Mouse (Mus musculus): ENCODE results near the gene Sphkap. TPM values are rescaled to one million over a fixed set of nuclear protein-coding genes. Genes with fewer than 3 reads are reported as not detected.

The Sphkap gene
- total and polyA plus RNA-seq, 2 experiments, result not detected

DNA sequence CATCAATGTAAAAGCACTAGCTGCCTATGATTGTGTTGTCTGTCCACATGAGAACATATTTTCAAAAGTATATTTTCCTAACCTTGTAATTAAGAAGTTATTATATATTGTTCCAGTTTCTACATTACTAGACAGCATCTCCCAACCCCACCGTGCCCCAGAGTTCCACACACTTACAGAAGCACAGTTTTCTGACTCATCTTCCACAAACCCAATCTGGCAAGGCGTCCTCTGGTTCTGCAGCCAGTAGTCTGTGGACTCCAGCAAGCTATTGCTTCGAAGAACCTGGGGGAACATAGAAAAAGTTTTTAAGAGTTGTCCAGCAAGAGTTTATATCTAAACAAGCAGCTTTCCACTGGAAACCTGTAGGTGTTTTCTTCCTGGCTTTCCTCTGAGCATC, 68.6 kb downstream of the Sphkap start:
- no peaks in the 10 kb centered on the region for H3K4me1 ChIP-seq (ENCODE audit: control insufficient read depth, insufficient read depth, low read length)
- WGBS, result 80% methylated on average over 3 of the region's 3 CpGs
- no peaks in the 10 kb centered on the region for H3K27me3 ChIP-seq (ENCODE audit: control insufficient read depth, insufficient read depth, low read length)
- H3K4me3 ChIP-seq (ENCODE audit: insufficient read depth, low read depth, low read length), result no peak overlapping the region
- TF ChIP-seq POLR2A (IDR thresholded peaks at IDR 0.05; ENCODE audit: extremely low read depth, insufficient read depth, low read length) (no peak), CTCF (IDR thresholded peaks at IDR 0.05; ENCODE audit: low read depth, low read length) (no peak)
- no peak overlapping the region for H3K9ac ChIP-seq (ENCODE audit: low read depth, low read length)
- no peak for DNase-seq (ENCODE audit: extremely low read depth, low read depth, low spot score)
- no peak overlapping the region for H3K27ac ChIP-seq (replicated peaks; ENCODE audit: insufficient read depth, low read depth, low read length)
- no peaks in the 10 kb centered on the region for H3K36me3 ChIP-seq (ENCODE audit: control insufficient read depth, insufficient read depth, low read length)
- no peaks in the 10 kb centered on the region for H3K79me2 ChIP-seq (ENCODE audit: control insufficient read depth, insufficient read depth, low read length)

DNA sequence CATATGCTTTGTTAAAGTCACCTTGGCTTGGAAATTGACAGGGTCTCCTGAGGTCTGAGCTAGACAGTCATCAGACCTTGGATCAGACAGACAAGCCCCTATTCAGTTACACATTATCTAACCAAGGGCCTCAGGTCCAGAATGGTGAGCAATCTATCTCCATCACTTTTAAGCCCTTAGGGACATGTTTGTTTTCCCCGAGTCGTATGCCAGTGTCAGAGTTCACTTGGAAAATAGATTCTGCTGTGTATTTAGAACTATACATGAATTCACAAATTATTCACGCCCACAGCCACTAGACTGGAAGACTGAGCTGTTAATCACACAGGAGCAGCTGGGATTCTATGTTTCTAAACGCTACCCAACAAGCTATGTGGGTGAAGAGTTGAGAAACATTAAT, 91.1 kb downstream of the Sphkap start:
- TF ChIP-seq POLR2A (IDR thresholded peaks at IDR 0.05; ENCODE audit: extremely low read depth, insufficient read depth, low read length) (no peak), CTCF (IDR thresholded peaks at IDR 0.05; ENCODE audit: low read depth, low read length) (no peak)
- Histone ChIP-seq H3K36me3 (ENCODE audit: control insufficient read depth, insufficient read depth, low read length) (no peaks in the 10 kb centered on the region), H3K4me1 (ENCODE audit: control insufficient read depth, insufficient read depth, low read length) (no peaks in the 10 kb centered on the region), H3K27ac (replicated peaks; ENCODE audit: insufficient read depth, low read depth, low read length) (no peak overlapping the region), H3K79me2 (ENCODE audit: control insufficient read depth, insufficient read depth, low read length) (no peaks in the 10 kb centered on the region), H3K9ac (ENCODE audit: low read depth, low read length) (no peak overlapping the region), H3K27me3 (ENCODE audit: control insufficient read depth, insufficient read depth, low read length) (no peaks in the 10 kb centered on the region), H3K4me3 (ENCODE audit: insufficient read depth, low read depth, low read length) (no peak overlapping the region)
- no peak for DNase-seq (ENCODE audit: extremely low read depth, low read depth, low spot score)
- WGBS, result 36% methylated on average over 4 of the region's 4 CpGs

DNA sequence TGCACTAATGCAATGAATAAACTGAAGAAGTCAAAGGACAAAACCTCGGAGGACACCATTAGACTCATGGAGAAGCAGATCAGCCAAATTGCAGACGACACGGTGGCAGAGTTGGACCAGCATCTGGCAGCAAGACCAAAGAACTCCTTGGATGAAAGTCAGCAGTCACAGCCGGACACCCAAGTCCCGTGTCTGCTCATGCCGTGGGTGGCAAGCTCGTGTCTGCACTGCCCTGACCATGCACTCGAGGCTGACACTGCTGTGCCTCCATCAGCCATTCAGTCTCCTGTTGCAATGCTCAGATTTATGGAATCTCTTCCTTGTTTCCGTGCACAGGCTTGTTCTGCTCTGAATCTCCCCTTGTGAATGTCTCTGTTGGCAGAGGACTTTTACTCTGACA, 92.9 kb downstream of the Sphkap start:
- Histone ChIP-seq H3K36me3 (ENCODE audit: control insufficient read depth, insufficient read depth, low read length) (no peaks in the 10 kb centered on the region), H3K9ac (ENCODE audit: low read depth, low read length) (no peak overlapping the region), H3K4me1 (ENCODE audit: control insufficient read depth, insufficient read depth, low read length) (no peaks in the 10 kb centered on the region), H3K4me3 (ENCODE audit: insufficient read depth, low read depth, low read length) (no peak overlapping the region), H3K79me2 (ENCODE audit: control insufficient read depth, insufficient read depth, low read length) (no peaks in the 10 kb centered on the region), H3K27me3 (ENCODE audit: control insufficient read depth, insufficient read depth, low read length) (no peaks in the 10 kb centered on the region), H3K27ac (replicated peaks; ENCODE audit: insufficient read depth, low read depth, low read length) (no peak overlapping the region)
- TF ChIP-seq POLR2A (IDR thresholded peaks at IDR 0.05; ENCODE audit: extremely low read depth, insufficient read depth, low read length), result no peak
- TF ChIP-seq CTCF (IDR thresholded peaks at IDR 0.05; ENCODE audit: low read depth, low read length), result no peak
- WGBS, result 79% methylated on average over 9 of the region's 9 CpGs
- no peak for DNase-seq (ENCODE audit: extremely low read depth, low read depth, low spot score)

DNA sequence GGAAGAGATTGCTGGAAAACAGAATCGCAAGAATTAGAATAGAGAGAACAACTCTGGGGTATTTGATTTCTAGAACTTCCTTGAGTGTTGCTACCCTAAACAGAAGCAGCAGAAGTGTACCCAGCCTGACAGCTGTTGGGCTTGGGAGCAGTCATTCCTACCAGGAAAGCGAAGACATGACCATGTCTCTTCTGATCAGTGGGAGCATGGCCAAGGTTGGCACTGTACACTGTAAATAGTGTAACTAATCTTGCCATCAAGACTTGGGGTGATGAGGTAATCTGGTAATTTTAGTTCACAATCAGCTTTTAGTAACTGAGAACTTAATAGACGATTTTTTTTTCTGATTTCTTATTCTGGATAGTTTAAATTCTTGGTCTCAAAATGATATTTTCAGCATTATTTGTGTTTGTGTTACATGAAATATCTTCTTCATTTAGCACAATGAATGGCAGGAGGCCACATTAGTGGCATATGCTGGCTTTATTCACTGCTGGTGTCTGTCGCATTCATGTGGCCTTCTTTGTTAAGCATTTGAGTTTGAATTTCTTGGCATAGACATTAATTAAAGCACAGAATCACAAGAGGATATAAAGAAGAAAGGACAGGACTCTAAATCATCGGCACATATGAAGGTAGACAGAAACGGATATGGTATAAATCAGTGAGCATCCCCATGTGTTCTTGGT, 96.2 kb downstream of the Sphkap start:
- WGBS, result 84% methylated on average over 6 of the region's 6 CpGs
- H3K9ac ChIP-seq (ENCODE audit: low read depth, low read length), result no peak overlapping the region

DNA sequence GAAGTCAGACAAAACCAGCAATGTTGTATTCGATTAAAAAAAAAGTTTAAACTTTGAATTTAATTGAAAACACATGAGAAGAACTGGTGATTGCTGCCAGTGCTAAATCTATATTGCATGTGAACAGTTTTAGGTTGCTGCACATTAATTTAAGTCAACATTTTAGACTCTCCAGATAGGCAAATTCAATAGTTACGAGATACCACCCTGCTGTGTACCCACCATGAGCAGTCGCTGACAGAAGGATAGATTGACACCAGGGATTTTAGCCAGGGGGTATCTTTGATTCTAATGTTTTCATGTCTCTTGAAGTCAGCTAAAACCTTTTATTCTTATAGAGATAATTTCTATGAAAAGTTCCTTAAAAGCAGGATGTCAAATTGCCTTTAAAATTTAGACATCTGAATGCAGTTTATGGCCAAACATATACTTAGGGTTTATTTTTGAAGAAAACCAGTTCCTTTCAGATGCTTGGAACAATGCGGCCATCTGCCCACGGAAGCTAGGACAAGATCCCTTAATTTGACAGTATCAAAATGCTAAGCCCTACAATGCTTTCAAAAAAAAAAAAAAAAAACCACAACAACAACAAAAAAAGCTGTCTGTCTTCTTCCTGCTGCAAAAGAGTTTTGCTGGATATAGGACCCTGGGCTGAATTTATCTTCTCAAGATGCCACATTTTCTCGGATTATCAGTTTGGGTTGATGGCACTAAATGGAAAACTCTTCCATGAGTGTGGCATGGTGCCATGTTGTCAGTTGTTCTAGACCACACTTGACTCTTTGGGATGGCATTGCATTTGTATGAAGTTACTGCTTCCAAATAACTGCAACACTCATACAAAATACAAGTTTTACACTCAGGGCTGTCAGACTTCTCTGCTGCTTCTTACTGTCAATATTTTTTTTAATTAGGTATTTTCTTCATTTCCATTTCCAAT, 110.6 kb downstream of the Sphkap start:
- no peaks in the 10 kb centered on the region for H3K4me1 ChIP-seq (ENCODE audit: control insufficient read depth, insufficient read depth, low read length)
- DNase-seq (ENCODE audit: extremely low read depth, low read depth, low spot score), result no peak
- H3K27me3 ChIP-seq (ENCODE audit: control insufficient read depth, insufficient read depth, low read length), result no peaks in the 10 kb centered on the region
- H3K9ac ChIP-seq (ENCODE audit: low read depth, low read length), result no peak overlapping the region
- H3K79me2 ChIP-seq (ENCODE audit: control insufficient read depth, insufficient read depth, low read length), result no peaks in the 10 kb centered on the region
- H3K4me3 ChIP-seq (ENCODE audit: insufficient read depth, low read depth, low read length), result no peak overlapping the region
- no peaks in the 10 kb centered on the region for H3K36me3 ChIP-seq (ENCODE audit: control insufficient read depth, insufficient read depth, low read length)
- 83% methylated on average over 6 of the region's 6 CpGs for WGBS
- TF ChIP-seq CTCF (IDR thresholded peaks at IDR 0.05; ENCODE audit: low read depth, low read length) (no peak), POLR2A (IDR thresholded peaks at IDR 0.05; ENCODE audit: extremely low read depth, insufficient read depth, low read length) (no peak)
- no peak overlapping the region for H3K27ac ChIP-seq (replicated peaks; ENCODE audit: insufficient read depth, low read depth, low read length)

More for the DNA sequence above, 96.2 kb downstream of the Sphkap start:
- H3K4me1 ChIP-seq (ENCODE audit: control insufficient read depth, insufficient read depth, low read length), result no peaks in the 10 kb centered on the region
- H3K27ac ChIP-seq (replicated peaks; ENCODE audit: insufficient read depth, low read depth, low read length), result no peak overlapping the region
- H3K4me3 ChIP-seq (ENCODE audit: insufficient read depth, low read depth, low read length), result no peak overlapping the region
- no peaks in the 10 kb centered on the region for H3K79me2 ChIP-seq (ENCODE audit: control insufficient read depth, insufficient read depth, low read length)
- no peak for DNase-seq (ENCODE audit: extremely low read depth, low read depth, low spot score)
- TF ChIP-seq POLR2A (IDR thresholded peaks at IDR 0.05; ENCODE audit: extremely low read depth, insufficient read depth, low read length), result no peak
- no peak for TF ChIP-seq CTCF (IDR thresholded peaks at IDR 0.05; ENCODE audit: low read depth, low read length)
- H3K27me3 ChIP-seq (ENCODE audit: control insufficient read depth, insufficient read depth, low read length), result no peaks in the 10 kb centered on the region
- H3K36me3 ChIP-seq (ENCODE audit: control insufficient read depth, insufficient read depth, low read length), result no peaks in the 10 kb centered on the region
